Mouse (Mus musculus): ENCODE data around the gene Ccin.

Ccin gene

DNA sequence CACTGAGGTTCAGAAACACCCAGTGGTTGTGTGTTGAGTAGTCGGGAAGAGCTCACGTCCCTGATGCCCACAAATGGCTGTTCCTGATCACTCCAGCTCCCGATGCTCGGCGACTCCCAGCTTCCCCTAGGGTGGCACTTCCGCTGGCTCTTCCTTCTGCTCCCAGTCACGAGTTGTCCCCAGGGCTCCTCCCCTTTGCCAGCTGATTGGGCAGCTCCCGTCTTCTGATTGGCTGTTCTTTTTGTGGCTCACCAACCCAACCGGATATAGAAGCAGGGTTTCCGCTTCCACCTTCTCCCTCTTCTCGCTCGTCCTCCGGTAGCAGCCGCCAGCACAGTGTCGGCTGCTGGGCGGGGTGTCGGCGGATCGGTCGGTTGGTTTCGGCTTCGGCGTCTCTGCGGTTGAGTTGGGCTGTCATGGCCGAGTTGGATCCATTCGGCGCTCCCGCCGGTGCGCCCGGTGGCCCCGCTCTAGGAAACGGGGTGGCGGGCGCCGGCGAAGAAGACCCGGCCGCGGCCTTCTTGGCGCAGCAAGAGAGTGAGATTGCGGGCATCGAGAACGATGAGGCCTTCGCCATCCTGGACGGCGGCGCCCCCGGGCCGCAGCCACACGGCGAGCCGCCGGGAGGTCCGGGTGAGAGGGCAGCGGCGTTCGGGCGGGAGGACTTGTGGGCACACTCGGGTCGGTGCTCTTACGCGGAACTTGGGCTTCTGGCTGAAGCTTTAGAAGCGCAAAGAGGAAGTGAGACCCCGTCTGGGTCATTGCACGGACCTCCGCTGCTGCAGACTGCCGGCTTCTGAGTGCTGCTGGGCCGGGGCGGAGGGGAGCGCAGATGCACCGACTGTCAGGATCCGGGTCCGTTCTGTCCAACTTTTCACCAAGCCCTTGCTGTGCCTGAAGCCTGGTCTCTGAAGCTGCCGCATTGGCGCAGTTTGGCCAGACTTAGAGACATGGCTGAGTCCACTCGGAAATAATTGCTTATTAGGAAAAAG, 29.4 kb downstream of the Ccin start:
- ATAC-seq (ENCODE audit: insufficient number of reproducible peaks, low FRiP score, low TSS enrichment): peak; percentile 100

DNA sequence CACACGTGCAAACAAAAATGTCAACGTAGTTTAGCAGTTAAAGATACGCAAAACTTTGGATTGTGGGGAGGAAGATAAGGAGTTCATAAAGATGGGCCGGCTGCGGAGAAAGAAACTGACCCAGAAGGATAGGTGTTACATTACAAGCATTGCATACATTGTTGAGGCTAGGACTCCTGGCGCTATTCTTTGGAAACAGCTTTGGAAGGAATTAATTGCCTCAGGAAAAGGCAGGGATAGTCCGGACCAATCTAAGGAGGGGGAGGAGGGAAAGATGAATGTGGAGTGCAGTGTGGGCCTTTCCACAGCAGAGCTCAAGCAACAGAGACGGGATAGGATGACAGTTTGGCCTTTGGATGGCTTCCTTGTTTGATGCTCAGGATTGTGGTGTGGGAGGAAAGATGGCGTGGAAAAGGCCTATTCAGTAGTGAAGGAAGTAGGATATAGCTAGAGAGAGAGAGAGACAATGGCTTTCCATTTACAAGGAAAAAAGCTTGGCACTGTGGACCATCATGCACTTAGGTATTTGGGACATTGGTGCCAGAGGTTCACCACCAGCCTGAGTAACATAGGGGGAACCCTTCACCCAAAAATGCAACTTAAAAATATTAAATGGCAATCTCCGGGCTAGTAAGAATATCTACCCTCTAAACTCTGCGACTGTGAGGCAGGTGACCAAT, 30.2 kb downstream of the Ccin start:
- ATAC-seq (ENCODE audit: insufficient number of reproducible peaks, low FRiP score, low TSS enrichment): no peak

DNA sequence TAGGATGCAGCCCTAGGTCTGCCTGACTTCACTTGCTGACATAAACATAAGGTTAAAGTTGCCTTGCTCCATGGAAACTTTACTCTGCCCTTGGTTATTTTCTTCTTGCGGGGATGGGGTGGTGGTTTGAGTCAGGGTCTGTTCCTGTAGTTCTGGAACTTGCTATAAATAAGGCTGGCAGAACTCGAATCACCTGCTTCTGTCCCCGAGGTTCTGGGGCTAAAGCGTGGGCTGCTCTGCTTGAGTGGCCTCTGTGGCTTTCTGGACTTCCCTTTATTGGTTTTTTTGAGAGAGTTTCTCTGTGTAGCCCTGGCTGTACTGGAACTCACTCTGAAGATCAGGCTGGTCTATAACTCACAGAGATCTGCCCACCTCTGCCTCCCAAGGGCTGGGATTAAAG, 32.8 kb downstream of the Ccin start:
- no peak for ATAC-seq (ENCODE audit: insufficient number of reproducible peaks, low FRiP score, low TSS enrichment)

DNA sequence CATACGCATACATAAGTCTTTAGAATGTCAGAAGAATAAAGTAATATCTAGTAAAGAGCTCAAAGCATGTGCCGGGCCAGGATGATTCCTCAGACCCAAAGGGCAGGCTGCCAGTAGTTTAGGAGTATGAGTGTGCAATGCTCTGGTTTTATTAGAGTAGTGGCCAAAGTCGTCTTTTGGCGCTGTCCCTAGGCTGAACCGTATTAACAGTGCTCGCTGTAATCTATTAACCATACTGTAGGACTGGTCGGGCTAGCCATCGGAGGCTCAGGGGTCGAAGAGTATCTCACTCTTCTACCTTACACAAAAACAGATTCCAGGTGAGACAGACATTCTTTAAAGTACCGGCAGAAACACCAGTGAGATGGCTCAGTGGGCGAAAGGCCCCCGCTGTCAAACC, 33.5 kb downstream of the Ccin start:
- no peak for ATAC-seq (ENCODE audit: insufficient number of reproducible peaks, low FRiP score, low TSS enrichment)

DNA sequence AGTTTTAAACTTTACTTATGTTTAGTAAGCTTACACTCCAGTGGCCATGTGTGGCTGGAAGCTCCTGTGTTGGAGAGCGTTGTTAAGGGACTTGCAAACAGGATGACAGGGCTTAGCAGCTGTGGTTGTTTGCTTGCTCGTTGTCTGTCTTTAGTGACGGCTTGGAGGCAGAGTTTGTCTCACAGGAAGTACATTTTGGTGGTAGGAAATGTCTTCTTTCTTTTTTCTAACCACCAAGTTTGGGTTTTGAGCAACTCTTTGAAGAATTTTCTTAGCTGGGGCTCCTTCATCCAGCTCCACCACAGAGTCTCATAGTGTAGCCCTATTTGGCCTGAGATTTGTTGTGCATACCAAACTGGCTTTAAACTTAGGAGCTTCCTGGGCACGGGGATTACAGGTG, 39.0 kb downstream of the Ccin start:
- ATAC-seq (ENCODE audit: insufficient number of reproducible peaks, low FRiP score, low TSS enrichment): no peak

DNA sequence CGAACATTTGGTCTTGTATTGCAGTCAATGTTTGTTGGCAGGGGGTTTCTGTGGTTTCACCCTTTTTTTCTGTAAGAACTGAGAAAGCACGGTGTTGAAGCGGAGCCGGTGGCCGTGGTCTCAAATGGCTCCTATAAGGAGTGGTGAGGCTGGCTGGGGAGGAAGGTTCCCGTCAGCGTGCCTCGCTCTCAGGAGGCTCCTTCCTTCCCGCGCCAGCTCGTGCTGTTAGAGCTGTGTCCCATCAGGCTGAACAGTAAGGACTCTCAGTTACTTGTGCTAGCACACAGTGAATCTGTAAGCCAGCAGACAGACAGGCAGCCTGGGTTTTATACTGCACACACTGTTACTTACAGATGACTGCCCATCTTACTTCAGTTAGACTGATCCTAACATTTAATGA, 39.5 kb downstream of the Ccin start:
- ATAC-seq (ENCODE audit: insufficient number of reproducible peaks, low FRiP score, low TSS enrichment): no peak

DNA sequence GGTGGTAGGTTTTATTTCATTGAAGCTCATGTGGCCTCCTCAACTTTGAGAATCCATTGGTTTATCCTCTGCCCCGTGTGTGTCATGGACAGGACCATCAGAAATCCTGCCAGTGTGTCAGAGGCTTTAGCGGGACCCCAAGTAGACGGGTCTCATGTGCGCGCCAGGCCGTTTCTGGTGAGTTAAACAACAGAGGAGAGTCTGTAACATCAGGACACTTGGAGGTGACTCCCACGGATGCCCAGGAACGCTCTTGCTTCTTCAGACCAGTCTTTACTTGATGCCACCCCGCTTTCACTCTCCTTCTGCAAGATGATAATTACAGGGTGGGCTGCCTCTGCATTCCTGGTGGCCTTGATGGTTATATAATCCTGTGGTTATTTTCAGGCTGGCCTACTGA, 40.4 kb downstream of the Ccin start:
- no peak for ATAC-seq (ENCODE audit: insufficient number of reproducible peaks, low FRiP score, low TSS enrichment)

DNA sequence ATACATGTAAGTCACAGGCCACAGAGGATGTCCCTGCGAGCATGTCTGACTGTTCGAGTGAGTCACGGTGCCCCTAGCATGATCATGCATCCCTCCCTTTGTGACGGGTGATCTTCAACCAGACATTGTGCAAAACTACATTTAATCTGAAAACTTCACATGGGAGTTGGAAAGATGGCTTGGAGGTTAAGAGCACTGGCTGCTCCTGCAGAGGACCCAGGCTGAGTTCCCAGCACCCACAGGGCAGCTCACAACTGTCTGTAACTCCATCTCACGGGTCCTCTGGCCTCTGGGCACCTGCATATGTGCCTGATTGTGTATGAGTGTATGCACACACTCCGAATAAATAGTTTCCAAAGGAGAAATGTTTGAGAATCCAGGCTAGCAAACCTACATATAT, 41.0 kb downstream of the Ccin start:
- no peak for ATAC-seq (ENCODE audit: insufficient number of reproducible peaks, low FRiP score, low TSS enrichment)

DNA sequence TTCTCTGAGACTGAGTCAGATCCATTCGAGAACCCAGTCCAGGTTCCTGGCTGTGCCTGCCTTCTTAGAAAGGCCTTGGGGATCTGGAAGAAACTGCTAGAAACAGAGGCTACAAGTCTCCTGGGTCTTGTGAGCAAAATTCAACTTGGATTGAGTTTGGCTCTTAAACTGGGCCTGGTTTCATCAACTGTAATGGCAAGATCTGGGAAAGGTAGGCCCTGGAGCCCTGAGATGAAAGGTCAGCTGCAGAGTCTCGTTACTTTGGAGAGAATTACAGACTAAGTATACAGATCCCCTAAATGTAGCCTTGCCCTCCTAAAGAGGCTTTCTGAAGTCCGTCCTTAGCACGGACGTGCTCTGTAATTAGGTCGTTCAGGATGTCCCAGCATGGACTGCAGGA, 42.3 kb downstream of the Ccin start:
- no peak for ATAC-seq (ENCODE audit: insufficient number of reproducible peaks, low FRiP score, low TSS enrichment)

DNA sequence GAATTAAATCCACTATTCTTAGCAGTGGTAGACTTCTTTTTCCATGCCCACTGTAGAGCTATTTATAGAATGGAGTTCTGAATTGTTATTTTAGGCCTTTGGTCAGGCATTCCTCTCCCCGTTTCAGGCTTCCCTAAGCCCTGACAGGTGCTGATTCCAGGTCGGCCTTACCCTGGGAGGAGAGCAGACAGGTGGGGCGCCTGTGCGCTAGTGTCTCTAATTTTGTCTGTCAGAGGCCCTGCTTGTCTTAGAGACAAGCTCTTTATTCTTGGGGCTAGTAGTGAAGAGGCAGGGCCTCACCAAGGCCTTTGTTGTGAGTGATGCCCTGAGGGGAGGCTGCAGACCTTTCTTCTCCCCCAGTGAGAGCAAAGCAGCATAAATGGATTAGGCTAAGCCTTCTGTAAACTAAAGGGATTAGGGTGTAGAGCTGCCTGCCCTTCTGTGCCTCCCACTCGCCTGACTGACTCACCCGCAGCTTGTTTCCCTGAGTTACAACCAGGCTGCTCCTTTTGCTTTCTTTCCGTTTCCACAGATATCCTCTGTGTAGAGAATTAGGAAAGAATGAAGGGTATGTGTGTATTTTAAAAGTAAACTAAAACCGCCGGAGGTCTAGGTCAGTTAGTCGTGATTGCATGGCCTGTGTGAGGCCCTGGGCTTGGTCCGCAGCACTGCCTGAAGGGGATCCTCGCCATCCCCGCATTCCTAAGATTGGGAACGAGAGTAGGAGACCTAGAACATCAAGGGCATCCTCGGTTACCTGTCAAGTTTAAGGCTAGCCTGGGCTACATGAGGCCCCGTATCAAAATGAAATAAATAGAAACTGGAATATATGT, 45.2 kb downstream of the Ccin start:
- ATAC-seq (ENCODE audit: insufficient number of reproducible peaks, low FRiP score, low TSS enrichment): no peak

DNA sequence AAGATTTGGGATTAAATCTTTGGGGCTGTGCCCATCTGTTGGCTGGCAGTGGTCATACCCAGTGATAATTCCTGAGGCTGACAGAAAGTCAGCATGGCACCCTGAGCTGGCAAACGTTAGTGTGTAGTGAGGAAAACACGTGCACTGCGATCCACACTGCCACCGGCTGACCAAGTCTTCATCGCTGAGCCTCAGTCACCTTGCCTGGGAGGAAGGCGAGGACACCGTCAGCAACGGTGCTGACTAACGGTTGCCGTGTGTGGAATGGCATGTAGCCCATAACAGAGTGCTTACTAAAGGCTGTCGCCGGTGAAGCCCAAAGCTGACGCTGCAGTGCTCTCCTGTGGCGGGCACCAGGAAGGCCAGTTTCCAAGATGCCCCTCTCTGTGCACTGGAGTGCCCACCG, 46.4 kb downstream of the Ccin start:
- no peak for ATAC-seq (ENCODE audit: insufficient number of reproducible peaks, low FRiP score, low TSS enrichment)

DNA sequence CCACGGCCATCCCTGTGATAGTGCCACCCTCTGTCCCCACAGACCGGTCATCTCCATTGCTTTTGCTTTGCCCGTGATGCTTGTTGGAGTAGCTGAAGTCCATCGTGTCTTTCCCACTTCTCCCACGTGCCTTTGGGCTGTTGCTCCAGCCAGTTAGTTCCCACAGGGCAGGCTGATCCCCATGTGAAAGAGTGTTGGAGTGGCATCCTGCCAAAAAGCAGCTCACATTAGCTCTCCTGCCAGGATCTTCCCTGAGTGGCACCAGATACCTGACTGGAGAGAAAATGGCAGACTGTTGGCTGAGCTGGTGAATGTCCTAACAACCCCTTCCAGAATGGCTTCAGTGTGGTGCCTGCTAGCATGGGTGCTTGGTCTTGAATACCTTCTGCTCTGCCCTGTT, 48.2 kb downstream of the Ccin start:
- no peak for ATAC-seq (ENCODE audit: insufficient number of reproducible peaks, low FRiP score, low TSS enrichment)

All from cerebellum, adult (tissue).